30 mouse cellular contexts compared by ENCODE assay signal in genomic region chr16:8856820-8857219, GRCm38 (mm10).
"Had no signal": no experiment of that assay in that cellular context is flagged by ENCODE, and none has a peak within 500 bp of the region (broad histone marks: within the 10 kb centered on the region; RNA-seq: fewer than 3 reads in every experiment).

No protein-coding gene starts in this region.

- H3K4me3 ChIP-seq: left cerebral cortex, adult 2 months; limb, embryonic 10.5 days; limb, embryonic 12.5 days; limb, embryonic 13.5 days; limb, embryonic 15.5 days; liver, embryonic 12.5 days; liver, embryonic 13.5 days; liver, embryonic 15.5 days; lung, embryonic 15.5 days; megakaryocyte, embryonic 14.5 days; midbrain, embryonic 10.5 days; midbrain, embryonic 12.5 days; midbrain, embryonic 13.5 days; midbrain, embryonic 15.5 days; myocyte had no signal

- H3K4me2 ChIP-seq: limb, embryonic 12.5 days; limb, embryonic 13.5 days; limb, embryonic 15.5 days; liver, embryonic 11.5 days; liver, embryonic 12.5 days; liver, embryonic 13.5 days; liver, embryonic 15.5 days; lung, embryonic 14.5 days; lung, embryonic 15.5 days; midbrain, embryonic 11.5 days; midbrain, embryonic 12.5 days; midbrain, embryonic 13.5 days; midbrain, embryonic 15.5 days had no signal

- H3K4me1 ChIP-seq: limb, embryonic 10.5 days; limb, embryonic 12.5 days; limb, embryonic 13.5 days; limb, embryonic 15.5 days; midbrain, embryonic 10.5 days; midbrain, embryonic 12.5 days had no signal

- H3K27ac ChIP-seq: left cerebral cortex, adult 2 months; limb, embryonic 10.5 days; limb, embryonic 12.5 days; limb, embryonic 13.5 days; limb, embryonic 15.5 days; liver, embryonic 12.5 days; liver, embryonic 13.5 days; liver, embryonic 14.5 days; liver, embryonic 15.5 days; lung, embryonic 15.5 days; macrophage; midbrain, embryonic 10.5 days; midbrain, embryonic 12.5 days; midbrain, embryonic 13.5 days; midbrain, embryonic 15.5 days had no signal

- H3K9ac ChIP-seq: limb, embryonic 12.5 days; limb, embryonic 13.5 days; limb, embryonic 15.5 days; liver, embryonic 12.5 days; liver, embryonic 13.5 days; liver, embryonic 14.5 days; liver, embryonic 15.5 days; liver, postnatal 0 days; lung, embryonic 14.5 days; lung, embryonic 15.5 days; midbrain, embryonic 12.5 days; midbrain, embryonic 13.5 days; midbrain, embryonic 15.5 days had no signal

- H3K9me3 ChIP-seq: limb, embryonic 10.5 days; limb, embryonic 12.5 days; limb, embryonic 13.5 days; limb, embryonic 15.5 days; liver, embryonic 12.5 days; liver, embryonic 13.5 days; liver, embryonic 15.5 days; lung, embryonic 15.5 days; megakaryocyte, embryonic 14.5 days; midbrain, embryonic 10.5 days; midbrain, embryonic 12.5 days; midbrain, embryonic 13.5 days; midbrain, embryonic 15.5 days had no signal

- H3K27me3 ChIP-seq: limb, embryonic 12.5 days; limb, embryonic 13.5 days; limb, embryonic 15.5 days; liver, embryonic 12.5 days; liver, embryonic 13.5 days; liver, embryonic 15.5 days; lung, embryonic 15.5 days; megakaryocyte, embryonic 14.5 days; midbrain, embryonic 12.5 days; midbrain, embryonic 13.5 days; midbrain, embryonic 15.5 days had no signal

- DNase-seq: left cerebral cortex, postnatal 4 days; liver; liver, embryonic 13.5 days; liver, postnatal 0 days; lung, adult 18-20 months; lung, adult 2 months; lung, postnatal 10 days; lung, postnatal 14 days; lung, postnatal 36 days; lung, postnatal 4 days; midbrain, embryonic 14.5 days had no signal
